ENCODE assay signal across 7 mouse cellular contexts in genomic region chr10:80156752-80157053, GRCm38 (mm10). TPM values are rescaled to one million over a fixed set of nuclear protein-coding genes. Genes with fewer than 3 reads are reported as not detected.
DNase-seq lines count a peak whose midpoint lies in the region; ATAC-seq lines count a peak whose summit lies in the region.

No protein-coding gene starts in this region.

- peak; percentile 68 for DNase-seq in brain, adult 2 months (ENCODE audit: low read depth, low spot score)
- peak; percentile 79 for DNase-seq in lung, postnatal 10 days
- no peak for DNase-seq in cerebellum, adult 8-10 months
- DNase-seq in cerebellum, adult 9-11 months, result no peak
- no peak for DNase-seq in adrenal gland, postnatal 4 days (ENCODE audit: low spot score in 2 of 2)

- no peak for ATAC-seq in embryonic facial prominence, embryonic 13.5 days (ENCODE audit: insufficient number of reproducible peaks, insufficient read depth, low FRiP score, low TSS enrichment, low read depth)
- ATAC-seq in hindbrain, embryonic 16.5 days, result no peak

- H3K27me3 ChIP-seq in embryonic facial prominence, embryonic 13.5 days, result no peaks in the 10 kb centered on the region
- no peaks in the 10 kb centered on the region for H3K27me3 ChIP-seq in hindbrain, embryonic 16.5 days (replicated peaks; ENCODE audit: control insufficient read depth, insufficient read depth, low read length)

- H3K9me3 ChIP-seq in embryonic facial prominence, embryonic 13.5 days, result no peaks in the 10 kb centered on the region
- no peaks in the 10 kb centered on the region for H3K9me3 ChIP-seq in hindbrain, embryonic 16.5 days (ENCODE audit: control insufficient read depth, low read length)

- peaks cover 93% of the 10 kb centered on the region for H3K4me1 ChIP-seq in embryonic facial prominence, embryonic 13.5 days
- H3K4me1 ChIP-seq in hindbrain, embryonic 16.5 days (ENCODE audit: control insufficient read depth, insufficient read depth, low read depth, low read length), result peaks cover 66% of the 10 kb centered on the region

- H3K9ac ChIP-seq in embryonic facial prominence, embryonic 13.5 days, result 0 out of 2 replicates have a peak overlapping the region, but pooled peaks have one; percentile 51
- H3K9ac ChIP-seq in hindbrain, embryonic 16.5 days (ENCODE audit: low read depth, low read length), result no peak overlapping the region

- H3K27ac ChIP-seq in embryonic facial prominence, embryonic 13.5 days, result peak overlapping the region; percentile 35
- H3K27ac ChIP-seq in hindbrain, embryonic 16.5 days (ENCODE audit: low read depth, low read length), result peak overlapping the region; percentile 91

- H3K4me2 ChIP-seq in embryonic facial prominence, embryonic 13.5 days, result peak overlapping the region; percentile 16; the same call in 1 of the 2 replicates
- no peak overlapping the region for H3K4me2 ChIP-seq in hindbrain, embryonic 16.5 days (ENCODE audit: low read length)

- peaks cover 60% of the 10 kb centered on the region for H3K36me3 ChIP-seq in embryonic facial prominence, embryonic 13.5 days
- peaks cover 40% of the 10 kb centered on the region for H3K36me3 ChIP-seq in hindbrain, embryonic 16.5 days (ENCODE audit: control insufficient read depth, insufficient read depth, low read length)

- no peak overlapping the region for H3K4me3 ChIP-seq in embryonic facial prominence, embryonic 13.5 days
- H3K4me3 ChIP-seq in hindbrain, embryonic 16.5 days (ENCODE audit: low read length), result no peak overlapping the region

- WGBS in embryonic facial prominence, embryonic 13.5 days, result 53% methylated on average over 7 of the region's 7 CpGs
- 53% methylated on average over 7 of the region's 7 CpGs for WGBS in hindbrain, embryonic 16.5 days

RNA-seq across cellular contexts. Expression of gene Midn, which starts 8.6 kb away (rescaled TPM):
- polyA plus RNA-seq in embryonic facial prominence, embryonic 13.5 days (2015; fragmentation: Nextera tagmentation; extraction: Ambion mirVana), result 21.2 and 25.7 TPM in 2 replicates
- 16.0 and 16.1 TPM in 2 replicates for polyA plus RNA-seq in hindbrain, embryonic 16.5 days (2015; fragmentation: Nextera tagmentation; extraction: Ambion mirVana)
- 100 to 1,000 TPM; 113 to 124 TPM for total RNA-seq in adrenal gland, postnatal 4 days (2021)

RNA-seq across cellular contexts. Expression of gene Cirbp, which starts 9.1 kb away (rescaled TPM):
- polyA plus RNA-seq in embryonic facial prominence, embryonic 13.5 days (2015; fragmentation: Nextera tagmentation; extraction: Ambion mirVana), result 142 and 162 TPM in 2 replicates
- polyA plus RNA-seq in hindbrain, embryonic 16.5 days (2015; fragmentation: Nextera tagmentation; extraction: Ambion mirVana), result 288 and 311 TPM in 2 replicates
- total RNA-seq in adrenal gland, postnatal 4 days (2021), result 100 to 1,000 TPM; 296 to 322 TPM

RNA-seq across cellular contexts. Expression of gene 1600002K03Rik, which starts 16.0 kb away (rescaled TPM):
- 11.0 and 11.6 TPM in 2 replicates for polyA plus RNA-seq in embryonic facial prominence, embryonic 13.5 days (2015; fragmentation: Nextera tagmentation; extraction: Ambion mirVana)
- polyA plus RNA-seq in hindbrain, embryonic 16.5 days (2015; fragmentation: Nextera tagmentation; extraction: Ambion mirVana), result 9.4 and 10.1 TPM in 2 replicates
- total RNA-seq in adrenal gland, postnatal 4 days (2021), result 1 to 10 TPM; 7.5 to 8.8 TPM

RNA-seq across cellular contexts. Expression of gene Cbarp, which starts 16.1 kb away (rescaled TPM):
- 6.8 and 9.8 TPM in 2 replicates for polyA plus RNA-seq in embryonic facial prominence, embryonic 13.5 days (2015; fragmentation: Nextera tagmentation; extraction: Ambion mirVana)
- polyA plus RNA-seq in hindbrain, embryonic 16.5 days (2015; fragmentation: Nextera tagmentation; extraction: Ambion mirVana), result 98.8 and 130 TPM in 2 replicates
- total RNA-seq in adrenal gland, postnatal 4 days (2021), result 10 to 100 TPM; 49.1 to 72.7 TPM

RNA-seq across cellular contexts. Expression of gene Atp5d, which starts 18.3 kb away (rescaled TPM):
- polyA plus RNA-seq in embryonic facial prominence, embryonic 13.5 days (2015; fragmentation: Nextera tagmentation; extraction: Ambion mirVana), result 491 and 513 TPM in 2 replicates
- polyA plus RNA-seq in hindbrain, embryonic 16.5 days (2015; fragmentation: Nextera tagmentation; extraction: Ambion mirVana), result 554 and 581 TPM in 2 replicates
- 100 to 1,000 TPM; 401 to 425 TPM for total RNA-seq in adrenal gland, postnatal 4 days (2021)

Comparison
In these comparisons a context has a peak if more than half of its experiments do, and no peak if none do; other contexts are left out.
1. DNase-seq: peak in brain, adult 2 months (single experiment) and lung, postnatal 10 days (single experiment); none in cerebellum, adult 8-10 months (single experiment), cerebellum, adult 9-11 months (single experiment) and adrenal gland, postnatal 4 days (0 of 2).